Mouse (Mus musculus) testis, adult 2 months (tissue): ENCODE measurements around the gene Cenpb. TPM values are rescaled to one million over a fixed set of nuclear protein-coding genes. Genes with fewer than 3 reads are reported as not detected.
A peak's percentile ranks its signal among the peaks of the same experiment; 100 is the strongest.

Source experiments
- H3K27ac ChIP-seq: fragments of 200-500 bp; 2 replicates; pipeline ENCODE4 v1.5.1; 2012; ENCODE audit warnings: low read depth, low read length; ENCODE audit not compliant: control insufficient read depth, insufficient read depth
- H3K27me3 ChIP-seq: fragments of 200-500 bp; 2 replicates; pipeline ENCODE4 v1.6.1; 2012; ENCODE audit warnings: mild to moderate bottlenecking, low read length, moderate library complexity; ENCODE audit not compliant: control insufficient read depth, insufficient read depth
- H3K36me3 ChIP-seq: fragments of 200-500 bp; 2 replicates; pipeline ENCODE4 v1.6.1; 2012; ENCODE audit warnings: mild to moderate bottlenecking, low read length; ENCODE audit not compliant: control insufficient read depth, insufficient read depth
- H3K4me1 ChIP-seq: fragments of 200-500 bp; 2 replicates; pipeline ENCODE4 v1.6.1; 2012; ENCODE audit warnings: low read length; ENCODE audit not compliant: control insufficient read depth, insufficient read depth
- H3K4me3 ChIP-seq: fragments of 200-500 bp; 2 replicates; pipeline ENCODE4 v1.5.1; 2012; ENCODE audit warnings: low read depth, mild to moderate bottlenecking, low read length, moderate library complexity, mixed read lengths; ENCODE audit not compliant: control insufficient read depth
- CTCF ChIP-seq: fragments of 200-500 bp; IDR thresholded peaks from 2 replicates; pipeline ENCODE4 v1.5.1; 2012; ENCODE audit warnings: low read depth, mild to moderate bottlenecking, inconsistent platforms, low read length, moderate library complexity; ENCODE audit not compliant: control insufficient read depth, insufficient read depth, insufficient replicate concordance
- POLR2A ChIP-seq: fragments of 200-500 bp; IDR thresholded peaks from 2 replicates; pipeline ENCODE4 v1.6.1; 2012; ENCODE audit warnings: low read depth, mild to moderate bottlenecking, inconsistent platforms, low read length, moderate library complexity; ENCODE audit not compliant: control insufficient read depth
- polyA plus RNA-seq: library from polyadenylated mRNA; depleted of rRNA; stranded (reverse); fragments of >200 nt; gene quantifications from 2 replicates; pipeline ENCODE4 v1.2.3, GENCODE M21; 2012

Gene Cenpb
- polyA plus RNA-seq, 1 experiment: 7.6 TPM

GRCm38 (mm10) chr2:131190344-131191004 is 10.6 kb upstream of the Cenpb start:
- H3K4me1 ChIP-seq: peaks cover 10% of the 10 kb centered on the region
- H3K27ac ChIP-seq: no peak overlapping the region
- H3K4me3 ChIP-seq: no peak overlapping the region
- no peaks in the 10 kb centered on the region for H3K36me3 ChIP-seq
- no peaks in the 10 kb centered on the region for H3K27me3 ChIP-seq
- TF ChIP-seq CTCF: no peak
- TF ChIP-seq POLR2A: no peak

GRCm38 (mm10) chr2:131189521-131190309 is 9.8 kb upstream of the Cenpb start:
- peaks cover 10% of the 10 kb centered on the region for H3K4me1 ChIP-seq
- H3K27me3 ChIP-seq: no peaks in the 10 kb centered on the region
- TF ChIP-seq POLR2A (no peak), CTCF (no peak)
- H3K4me3 ChIP-seq: no peak overlapping the region
- no peak overlapping the region for H3K27ac ChIP-seq
- H3K36me3 ChIP-seq: no peaks in the 10 kb centered on the region

- Histone ChIP-seq H3K4me1 (peaks cover 10% of the 10 kb centered on the region), H3K36me3 (no peaks in the 10 kb centered on the region), H3K27ac (no peak overlapping the region), H3K4me3 (no peak overlapping the region), H3K27me3 (no peaks in the 10 kb centered on the region)
- TF ChIP-seq CTCF (no peak), POLR2A (no peak)
These were observed 8.4 kb upstream of the Cenpb start for GRCm38 (mm10) chr2:131188311-131188710.

GRCm38 (mm10) chr2:131187602-131187922 is 7.7 kb upstream of the Cenpb start:
- no peak for TF ChIP-seq POLR2A
- TF ChIP-seq CTCF: no peak
- Histone ChIP-seq H3K27ac (no peak overlapping the region), H3K4me1 (peaks cover 10% of the 10 kb centered on the region), H3K4me3 (no peak overlapping the region), H3K36me3 (no peaks in the 10 kb centered on the region), H3K27me3 (no peaks in the 10 kb centered on the region)

- TF ChIP-seq POLR2A (no peak), CTCF (no peak)
- no peaks in the 10 kb centered on the region for H3K36me3 ChIP-seq
- H3K27me3 ChIP-seq: no peaks in the 10 kb centered on the region
- H3K4me1 ChIP-seq: peaks cover 10% of the 10 kb centered on the region
- no peak within 1 kb of the TSS for H3K27ac ChIP-seq
- peak within 1 kb of the TSS; percentile 80 for H3K4me3 ChIP-seq
These were observed 7.1 kb upstream of the Cenpb start, which contains the start of the genes Cdc25b and Spef1 for GRCm38 (mm10) chr2:131186771-131187601. Gene Cdc25b, plus strand, starts transcription at chr2:131186949. Gene Spef1, minus strand, starts transcription at chr2:131187282.

- TF ChIP-seq POLR2A (no peak), CTCF (no peak)
- peak overlapping the region; percentile 65 for H3K4me3 ChIP-seq
- no peaks in the 10 kb centered on the region for H3K27me3 ChIP-seq
- no peak overlapping the region for H3K27ac ChIP-seq
- no peaks in the 10 kb centered on the region for H3K36me3 ChIP-seq
- H3K4me1 ChIP-seq: peaks cover 10% of the 10 kb centered on the region
These were observed 6.5 kb upstream of the Cenpb start for GRCm38 (mm10) chr2:131186343-131186742.
